Mouse (Mus musculus) liver, postnatal 0 days (tissue): Measurements from ENCODE around the gene Amz2. TPM values are rescaled to one million over a fixed set of nuclear protein-coding genes. Genes with fewer than 3 reads are reported as not detected.

Source experiments
- ATAC-seq: fragments of 200-750 bp; cut with Nextera tagmentation; 2 replicates; pipeline ENCODE4 v1.8.0; 2017; ENCODE audit warnings: mild to moderate bottlenecking, moderate library complexity
- DNase-seq: peaks from one replicate; pipeline ENCODE4 v3.0.0-alpha.2; 2016
- H3K27ac ChIP-seq: fragments of 300-500 bp; sonication (generic); 2 replicates; pipeline ENCODE4 v1.5.1; 2014; ENCODE audit warnings: antibody characterized with exemption, moderate library complexity, mild to moderate bottlenecking, low read depth
- H3K27me3 ChIP-seq: fragments of 300-500 bp; sonication (generic); 2 replicates; pipeline ENCODE4 v1.6.1; 2014; ENCODE audit warnings: low read length, control low read depth, mixed read lengths; ENCODE audit not compliant: insufficient read depth
- H3K36me3 ChIP-seq: fragments of 300-500 bp; sonication (generic); replicated peaks from 2 replicates; pipeline ENCODE4 v1.6.1; 2014; ENCODE audit warnings: mild to moderate bottlenecking, control low read depth, low read length, moderate library complexity, mixed read lengths; ENCODE audit not compliant: insufficient read depth
- H3K4me1 ChIP-seq: fragments of 300-500 bp; sonication (generic); 2 replicates; pipeline ENCODE4 v1.6.1; 2014; ENCODE audit warnings: antibody characterized with exemption, mild to moderate bottlenecking, control low read depth; ENCODE audit not compliant: insufficient read depth
- H3K4me2 ChIP-seq: fragments of 300-500 bp; sonication (generic); 2 replicates; pipeline ENCODE4 v1.6.1; 2014; ENCODE audit warnings: low read depth, mild to moderate bottlenecking, low read length, moderate library complexity, mixed read lengths
- H3K4me3 ChIP-seq: fragments of 300-500 bp; sonication (generic); 2 replicates; pipeline ENCODE4 v1.5.1; 2014; ENCODE audit warnings: low read depth, low read length
- H3K9ac ChIP-seq: fragments of 300-500 bp; sonication (generic); replicated peaks from 2 replicates; pipeline ENCODE4 v1.6.1; 2014; ENCODE audit warnings: mild to moderate bottlenecking, moderate library complexity
- H3K9me3 ChIP-seq: fragments of 300-500 bp; sonication (generic); 2 replicates; pipeline ENCODE4 v1.6.1; 2016; ENCODE audit warnings: mild to moderate bottlenecking, control low read depth, low read length, mixed read lengths
- CTCF ChIP-seq: sonication (generic); IDR thresholded peaks from 2 replicates; pipeline ENCODE4 v1.5.1; 2016; ENCODE audit warnings: antibody characterized with exemption, low read depth
- EP300 ChIP-seq: IDR thresholded peaks from 2 replicates; pipeline ENCODE4 v1.6.1; 2016; ENCODE audit warnings: antibody characterized with exemption, low read depth, mild to moderate bottlenecking
- WGBS: fragments of 180-500 bp; shearing (Covaris S2); extraction: QIAGEN DNeasy Blood & Tissue Kit; methylation state at CpG from one replicate; pipeline ENCODE4 v1.1.7; 2014; ENCODE audit not compliant: insufficient replicate concordance; 5-methylcytosine and 5-hydroxymethylcytosine counted together
- polyA plus RNA-seq: library from polyadenylated mRNA; unstranded; fragments of >200 nt; fragmentation: Nextera tagmentation; extraction: Ambion mirVana; gene quantifications from 2 replicates; pipeline ENCODE4 v1.2.1, GENCODE M21; 2015

Gene Amz2
- polyA plus RNA-seq, 1 experiment from 2014 or later: 11.0 TPM

DNA sequence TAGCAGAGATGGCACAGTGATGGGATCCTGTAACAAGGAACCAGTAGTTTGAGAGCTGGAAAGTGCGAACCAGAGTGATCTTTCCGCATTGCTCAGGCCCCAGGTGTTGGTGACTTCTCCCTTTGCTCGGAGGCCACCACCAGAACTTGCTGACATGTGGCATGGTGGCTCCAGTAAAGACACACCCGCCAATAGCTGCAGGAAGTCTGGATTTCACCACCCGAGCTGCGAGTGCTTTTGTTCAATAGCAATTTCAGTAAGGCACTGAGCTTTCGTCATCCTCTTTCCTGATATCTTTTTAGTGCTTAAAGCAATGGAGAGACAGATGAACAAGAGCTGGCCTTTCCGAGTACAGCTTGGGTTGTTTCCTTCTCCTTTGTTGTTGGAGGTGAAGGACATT lies 54.7 kb downstream of the Amz2 start:
- WGBS: 48% methylated on average over 8 of the region's 8 CpGs
- TF ChIP-seq CTCF (no peak), EP300 (no peak)
- peak; percentile 41 for DNase-seq
- Histone ChIP-seq H3K27ac (peak overlapping the region; percentile 63), H3K36me3 (no peaks in the 10 kb centered on the region), H3K27me3 (no peaks in the 10 kb centered on the region), H3K4me3 (no peak overlapping the region), H3K4me2 (no peak overlapping the region), H3K9me3 (no peaks in the 10 kb centered on the region), H3K9ac (no peak overlapping the region), H3K4me1 (peaks cover 15% of the 10 kb centered on the region)
- ATAC-seq: no peak

GRCm38 (mm10) chr11:109485398-109486045 lies 59.8 kb downstream of the Amz2 start:
- H3K4me2 ChIP-seq: peak overlapping the region; percentile 48
- peak; percentile 87 for ATAC-seq
- WGBS: 73% methylated on average over 15 of the region's 15 CpGs
- H3K9me3 ChIP-seq: no peaks in the 10 kb centered on the region
- peaks cover 34% of the 10 kb centered on the region for H3K4me1 ChIP-seq
- H3K27me3 ChIP-seq: no peaks in the 10 kb centered on the region
- no peak for TF ChIP-seq CTCF
- TF ChIP-seq EP300: peak; percentile 31; the same call in 1 of the 2 replicates
- 0 out of 2 replicates have a peak overlapping the region, but pooled peaks have one; percentile 34 for H3K9ac ChIP-seq
- peak; percentile 88 for DNase-seq
- H3K4me3 ChIP-seq: no peak overlapping the region
- no peaks in the 10 kb centered on the region for H3K36me3 ChIP-seq
- peak overlapping the region; percentile 67 for H3K27ac ChIP-seq

- Histone ChIP-seq H3K27me3 (no peaks in the 10 kb centered on the region), H3K4me1 (peaks cover 30% of the 10 kb centered on the region), H3K36me3 (no peaks in the 10 kb centered on the region), H3K27ac (peak overlapping the region; percentile 80; the same call in 1 of the 2 replicates), H3K4me2 (0 out of 2 replicates have a peak overlapping the region, but pooled peaks have one; percentile 16), H3K9me3 (no peaks in the 10 kb centered on the region), H3K4me3 (no peak overlapping the region), H3K9ac (no peak overlapping the region)
- DNase-seq (no peak), ATAC-seq (no peak)
- TF ChIP-seq EP300 (no peak), CTCF (no peak)
- WGBS: 48% methylated on average over 1 of the region's 1 CpGs
Observed at GRCm38 (mm10) chr11:109487111-109487510, 61.4 kb downstream of the Amz2 start.

GRCm38 (mm10) chr11:109487991-109488684 lies 62.4 kb downstream of the Amz2 start:
- H3K27ac ChIP-seq: peak overlapping the region; percentile 80
- DNase-seq (no peak), ATAC-seq (peak; percentile 59)
- no peak overlapping the region for H3K4me3 ChIP-seq
- H3K36me3 ChIP-seq: no peaks in the 10 kb centered on the region
- peaks cover 39% of the 10 kb centered on the region for H3K4me1 ChIP-seq
- peak; percentile 66 for TF ChIP-seq EP300
- TF ChIP-seq CTCF: no peak
- no peak overlapping the region for H3K9ac ChIP-seq
- H3K4me2 ChIP-seq: no peak overlapping the region
- no peaks in the 10 kb centered on the region for H3K27me3 ChIP-seq
- H3K9me3 ChIP-seq: no peaks in the 10 kb centered on the region
- 53% methylated on average over 10 of the region's 10 CpGs for WGBS

GRCm38 (mm10) chr11:109489763-109490162 lies 64.0 kb downstream of the Amz2 start:
- DNase-seq: no peak
- ATAC-seq: no peak
- Histone ChIP-seq H3K4me1 (peaks cover 51% of the 10 kb centered on the region), H3K36me3 (no peaks in the 10 kb centered on the region), H3K27me3 (no peaks in the 10 kb centered on the region), H3K27ac (no peak overlapping the region), H3K9ac (no peak overlapping the region), H3K4me2 (no peak overlapping the region), H3K9me3 (no peaks in the 10 kb centered on the region), H3K4me3 (no peak overlapping the region)
- WGBS: 84% methylated on average over 2 of the region's 2 CpGs
- TF ChIP-seq CTCF (no peak), EP300 (no peak)

DNA sequence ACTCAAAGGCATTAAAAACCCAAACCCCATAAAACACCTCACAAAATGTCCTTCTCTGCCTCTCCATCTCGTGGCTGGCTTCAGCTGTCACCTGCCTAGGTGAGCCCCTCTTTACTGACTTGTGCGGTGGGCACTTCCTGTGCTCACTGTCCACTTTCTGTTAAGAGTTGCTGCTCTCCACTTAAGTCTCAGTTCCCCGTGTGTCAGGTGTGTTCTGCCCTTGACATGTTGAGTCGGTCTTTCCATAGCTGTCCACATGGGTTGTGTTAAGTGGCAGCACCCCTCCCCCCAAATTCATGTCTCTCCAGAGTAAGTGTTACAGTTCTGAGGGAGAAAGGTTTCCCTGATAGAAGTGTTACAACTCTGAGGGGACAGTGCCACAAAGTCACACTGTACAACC lies 66.1 kb downstream of the Amz2 start:
- Histone ChIP-seq H3K4me3 (no peak overlapping the region), H3K27me3 (no peaks in the 10 kb centered on the region), H3K9ac (no peak overlapping the region), H3K4me2 (no peak overlapping the region), H3K27ac (no peak overlapping the region), H3K9me3 (no peaks in the 10 kb centered on the region), H3K36me3 (no peaks in the 10 kb centered on the region), H3K4me1 (peaks cover 54% of the 10 kb centered on the region)
- ATAC-seq (no peak), DNase-seq (no peak)
- WGBS: 76% methylated on average over 4 of the region's 4 CpGs
- no peak for TF ChIP-seq CTCF
- TF ChIP-seq EP300: no peak
